Mouse (Mus musculus) monocyte, adult 2 months (primary cell): ENCODE measurements around the gene Cd79a.
A peak's percentile ranks its signal among the peaks of the same experiment; 100 is the strongest.
"Not testable (repeated sequence)": the region's sequence is repeated elsewhere in the genome, so short reads cannot be mapped to it uniquely, and the experiment has no call there.

Experiments
- DNase-seq, 2 experiments: peaks; one replicate each; pipeline ENCODE4 v3.0.0; 2022; ENCODE audit warnings: low spot score in 2 of 2, low read depth in 1 of 2

Cd79a gene

GRCm38 (mm10) chr7:24885468-24886307, 11.5 kb upstream of the Cd79a start:
- no peak for DNase-seq

- DNase-seq = no peak
Measured at GRCm38 (mm10) chr7:24886308-24886633, 10.9 kb upstream of the Cd79a start.

DNA sequence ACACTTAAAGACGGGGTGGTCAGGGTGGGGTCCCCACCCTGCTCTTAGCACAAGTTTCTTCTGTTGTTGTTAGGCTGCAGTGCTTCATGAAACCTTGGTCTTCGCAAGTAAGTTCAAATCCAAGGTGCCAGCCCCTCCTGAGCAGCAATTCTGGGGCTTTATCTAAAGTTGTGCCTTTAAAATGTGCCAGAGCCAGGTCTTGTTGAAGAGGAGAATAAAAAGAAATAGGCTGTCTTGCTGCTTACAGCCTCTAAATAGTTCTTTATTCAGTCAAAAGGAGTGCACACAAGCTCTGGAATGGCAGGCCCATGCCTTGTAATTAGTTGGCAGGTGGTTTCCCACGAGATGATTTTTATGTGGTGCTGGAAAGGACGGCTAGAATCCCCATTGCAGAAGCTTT, 10.1 kb upstream of the Cd79a start:
- no peak for DNase-seq

GRCm38 (mm10) chr7:24889431-24890220, 7.6 kb upstream of the Cd79a start:
- DNase-seq = no peak

- DNase-seq = peak in 1 of 2 experiments; percentile 45
Measured at GRCm38 (mm10) chr7:24890281-24891216, 6.6 kb upstream of the Cd79a start.

DNA sequence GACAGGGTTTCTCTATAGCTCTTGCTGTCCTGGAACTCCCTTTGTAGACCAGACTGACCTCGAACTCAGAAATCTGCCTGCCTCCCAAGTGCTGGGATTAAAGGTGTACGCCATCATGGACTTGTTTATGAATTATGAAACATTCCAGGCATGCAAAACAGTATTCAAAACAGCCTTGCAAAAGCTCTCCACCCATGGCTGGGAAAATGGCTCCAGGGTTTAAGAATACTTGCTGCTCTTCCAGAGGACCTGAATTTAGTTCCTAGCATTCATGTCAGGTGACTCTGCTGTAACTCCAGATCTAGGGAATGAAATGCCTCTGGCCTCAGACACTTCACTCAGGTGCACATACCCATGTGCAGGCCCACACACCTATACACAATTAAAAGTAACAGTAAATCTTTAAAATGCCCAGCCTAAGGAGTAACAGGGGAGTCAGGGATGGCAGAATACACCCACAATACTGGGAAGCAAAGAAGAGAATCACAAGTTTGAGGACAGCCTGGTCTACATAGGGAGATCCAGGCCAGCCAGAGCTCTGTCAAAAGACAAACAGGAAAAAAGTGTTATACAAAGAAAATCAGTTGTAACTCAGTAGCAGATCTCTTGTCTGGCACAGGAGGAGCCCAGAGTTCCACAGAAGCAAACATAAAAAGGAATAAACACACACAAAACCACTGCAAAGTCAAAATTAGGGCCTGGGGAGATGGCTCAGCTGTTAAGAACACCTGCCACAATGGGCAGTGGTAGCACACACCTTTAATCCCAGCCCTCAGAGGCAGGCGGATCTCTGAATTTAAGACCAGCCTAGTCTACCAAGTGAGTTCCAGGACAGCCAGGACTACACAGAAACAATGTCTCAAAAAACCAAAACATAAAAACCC, 5.7 kb upstream of the Cd79a start:
- DNase-seq = no peak

DNA sequence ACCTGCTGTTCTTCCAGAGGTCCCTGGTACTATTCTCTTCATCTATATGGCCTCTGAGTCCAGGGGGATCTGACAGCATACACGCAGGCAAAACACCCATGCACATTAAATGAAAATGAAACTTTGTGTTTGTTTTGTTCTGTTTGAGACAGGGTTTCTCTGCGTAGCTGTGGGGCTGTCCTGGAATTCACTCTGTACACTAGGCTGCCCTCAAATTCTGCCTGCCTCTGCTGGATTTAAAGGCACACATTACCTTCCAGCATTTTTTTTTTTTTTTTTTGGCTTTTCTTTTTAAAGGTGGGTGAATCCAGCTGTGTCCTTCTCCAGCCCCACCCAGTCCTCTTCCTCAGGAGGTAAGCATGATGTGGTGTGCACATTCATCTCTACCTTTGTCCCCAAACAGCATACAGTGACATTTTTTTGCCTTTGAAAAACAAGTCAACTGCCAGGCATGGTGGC, 5.0 kb upstream of the Cd79a start:
- no peak for DNase-seq

GRCm38 (mm10) chr7:24895749-24896148, 1.4 kb upstream of the Cd79a start:
- DNase-seq = not testable (repeated sequence)

GRCm38 (mm10) chr7:24896269-24896668, 912 bp upstream of the Cd79a start:
- DNase-seq = no peak

GRCm38 (mm10) chr7:24897959-24898358, 778 bp downstream of the Cd79a start:
- DNase-seq = no peak

- DNase-seq = no peak
Measured at GRCm38 (mm10) chr7:24901114-24901513, 3.9 kb downstream of the Cd79a start.

GRCm38 (mm10) chr7:24901842-24902241, 4.7 kb downstream of the Cd79a start:
- no peak for DNase-seq

GRCm38 (mm10) chr7:24902264-24902629, 5.1 kb downstream of the Cd79a start:
- no peak for DNase-seq

GRCm38 (mm10) chr7:24902630-24903443, 5.7 kb downstream of the Cd79a start, which contains the start of gene Arhgef1:
Arhgef1 (plus strand) TSS chr7:24902912.
- peak in 1 of 2 experiments; percentile 34 for DNase-seq

DNA sequence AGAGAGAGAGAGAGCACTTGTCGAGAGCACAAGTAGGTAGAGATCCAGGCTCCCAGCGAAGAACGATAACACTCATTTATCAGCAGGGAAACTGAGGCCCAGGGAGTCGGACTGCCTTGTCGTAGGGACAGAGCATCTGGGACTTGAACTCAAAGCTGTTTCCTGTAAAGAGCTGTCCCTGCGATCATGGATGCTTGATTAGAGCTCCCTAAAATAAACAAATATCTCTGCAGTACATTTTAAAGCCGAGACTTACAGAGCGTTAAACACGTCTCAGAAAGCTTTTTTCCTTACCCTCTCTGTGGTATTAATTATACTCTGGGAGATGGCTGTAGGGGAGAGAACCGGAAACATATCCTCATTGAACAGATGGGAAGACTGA, 6.3 kb downstream of the Cd79a start:
- no peak for DNase-seq

- peak; percentile 96 to 98 for DNase-seq
Measured at GRCm38 (mm10) chr7:24904070-24904483, 6.9 kb downstream of the Cd79a start.

GRCm38 (mm10) chr7:24904936-24905335, 7.8 kb downstream of the Cd79a start:
- peak in 1 of 2 experiments; percentile 51 for DNase-seq

DNA sequence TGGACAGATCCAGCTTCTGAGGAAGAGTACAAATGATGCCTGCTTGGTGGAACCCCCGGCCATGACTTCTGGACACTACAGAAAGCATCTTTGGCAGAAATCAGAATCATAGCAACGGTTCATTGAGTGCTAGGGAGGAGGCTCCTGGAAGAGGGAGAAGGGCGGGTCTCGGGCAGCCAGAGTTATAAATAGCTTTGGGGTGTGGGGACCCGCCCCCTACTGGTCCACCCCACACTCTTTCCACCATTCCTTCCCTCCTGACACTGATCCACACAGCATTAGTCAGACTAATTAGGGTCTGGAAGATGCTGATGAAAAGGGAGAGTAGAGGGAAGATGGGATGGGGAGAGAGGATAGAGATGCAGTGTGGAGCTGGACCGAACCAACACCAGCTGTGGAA, 9.4 kb downstream of the Cd79a start:
- no peak for DNase-seq

GRCm38 (mm10) chr7:24907211-24907748, 10.1 kb downstream of the Cd79a start:
- no peak for DNase-seq
